ENCODE assay signal across 20 mouse cellular contexts in the genomic region with DNA sequence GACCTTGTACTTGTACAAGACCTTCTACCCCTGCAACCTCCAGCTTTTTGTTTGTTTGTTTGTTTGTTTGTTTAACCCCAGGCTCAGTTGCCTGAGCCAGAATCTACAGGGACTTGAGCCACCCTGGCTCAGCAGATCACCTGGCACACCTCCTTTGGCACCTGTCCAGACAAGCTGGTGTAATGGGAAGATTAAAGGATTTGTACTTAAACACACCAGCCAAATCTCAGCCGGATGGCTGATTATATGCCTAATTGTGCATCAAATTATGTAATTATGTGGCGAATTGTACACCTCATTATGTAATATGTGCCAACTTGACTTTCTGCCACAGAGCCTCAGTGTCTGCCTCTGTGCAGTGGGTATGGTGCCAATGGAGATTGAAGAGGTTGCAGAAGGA.
DNase-seq lines count a peak whose midpoint lies in the region; ATAC-seq and TF ChIP-seq lines count a peak whose summit lies in the region.
"Had no signal": no experiment of that assay in that cellular context is flagged by ENCODE, and none has a peak within 500 bp of the region (broad histone marks: within the 10 kb centered on the region; RNA-seq: fewer than 3 reads in every experiment).

No protein-coding gene starts in this region.

- H3K27ac ChIP-seq in forebrain, embryonic 14.5 days (ENCODE audit: low read depth, low read length) = no peak overlapping the region
- H3K27ac ChIP-seq in forebrain, embryonic 15.5 days (replicated peaks) = no peak overlapping the region
- no peak overlapping the region for H3K27ac ChIP-seq in kidney, embryonic 16.5 days (ENCODE audit: low read length)
- H3K27ac ChIP-seq: forebrain, embryonic 12.5 days; heart, adult 2 months; hindbrain, embryonic 15.5 days; intestine, embryonic 15.5 days; limb, embryonic 15.5 days; macrophage; midbrain, embryonic 10.5 days had no signal

- TF ChIP-seq CTCF in brain, embryonic 14.5 days (IDR thresholded peaks at IDR 0.05; ENCODE audit: borderline replicate concordance, extremely low read depth, insufficient read depth, insufficient read length) = no peak

- no peaks in the 10 kb centered on the region for H3K27me3 ChIP-seq in forebrain, embryonic 14.5 days (replicated peaks; ENCODE audit: control insufficient read depth, insufficient read depth, low read length)
- no peaks in the 10 kb centered on the region for H3K27me3 ChIP-seq in forebrain, embryonic 15.5 days
- no peaks in the 10 kb centered on the region for H3K27me3 ChIP-seq in kidney, embryonic 16.5 days (ENCODE audit: insufficient read depth, low read length)
- H3K27me3 ChIP-seq: forebrain, embryonic 12.5 days; hindbrain, embryonic 15.5 days; intestine, embryonic 15.5 days; limb, embryonic 15.5 days had no signal

- H3K9me3 ChIP-seq in forebrain, embryonic 14.5 days (replicated peaks; ENCODE audit: control insufficient read depth, low read length) = peaks cover 4% of the 10 kb centered on the region; the same call in 1 of the 2 replicates
- no peaks in the 10 kb centered on the region for H3K9me3 ChIP-seq in forebrain, embryonic 15.5 days
- peaks cover 8% of the 10 kb centered on the region; the same call in 1 of the 2 replicates for H3K9me3 ChIP-seq in kidney, embryonic 16.5 days (ENCODE audit: low read length)
- H3K9me3 ChIP-seq: hindbrain, embryonic 15.5 days; intestine, embryonic 15.5 days; limb, embryonic 15.5 days had no signal

- H3K4me3 ChIP-seq in forebrain, embryonic 14.5 days (ENCODE audit: low read depth, low read length) = no peak overlapping the region
- H3K4me3 ChIP-seq in forebrain, embryonic 15.5 days = no peak overlapping the region
- no peak overlapping the region for H3K4me3 ChIP-seq in kidney, embryonic 16.5 days (ENCODE audit: low read length)
- H3K4me3 ChIP-seq: forebrain, embryonic 12.5 days; heart, adult 2 months; hindbrain, embryonic 15.5 days; intestine, embryonic 15.5 days; limb, embryonic 15.5 days; midbrain, embryonic 10.5 days had no signal

- WGBS in forebrain, embryonic 14.5 days = 24% methylated on average over 2 of the region's 2 CpGs
- WGBS in forebrain, embryonic 15.5 days = 18% methylated on average over 2 of the region's 2 CpGs
- 69% methylated on average over 2 of the region's 2 CpGs for WGBS in kidney, embryonic 16.5 days

- H3K4me2 ChIP-seq in forebrain, embryonic 14.5 days (ENCODE audit: low read length) = no peak overlapping the region
- H3K4me2 ChIP-seq in forebrain, embryonic 15.5 days (replicated peaks) = no peak overlapping the region
- no peak overlapping the region for H3K4me2 ChIP-seq in kidney, embryonic 16.5 days (replicated peaks; ENCODE audit: low read depth, low read length)
- H3K4me2 ChIP-seq: forebrain, embryonic 12.5 days; hindbrain, embryonic 15.5 days; intestine, embryonic 15.5 days; limb, embryonic 15.5 days had no signal

- TF ChIP-seq POLR2A in brain, embryonic 14.5 days (IDR thresholded peaks at IDR 0.05; ENCODE audit: borderline replicate concordance, extremely low read depth, insufficient read depth, insufficient read length, poor library complexity, severe bottlenecking) = no peak

- H3K4me1 ChIP-seq in forebrain, embryonic 14.5 days (ENCODE audit: control insufficient read depth, insufficient read depth, low read length) = no peaks in the 10 kb centered on the region
- peaks cover 6% of the 10 kb centered on the region; the same call in 1 of the 2 replicates for H3K4me1 ChIP-seq in forebrain, embryonic 15.5 days
- H3K4me1 ChIP-seq in kidney, embryonic 16.5 days (ENCODE audit: insufficient read depth, low read length) = no peaks in the 10 kb centered on the region
- H3K4me1 ChIP-seq: forebrain, embryonic 12.5 days; intestine, embryonic 15.5 days; limb, embryonic 15.5 days; midbrain, embryonic 10.5 days had no signal

- no peak overlapping the region for H3K9ac ChIP-seq in forebrain, embryonic 14.5 days (ENCODE audit: low read length)
- no peak overlapping the region for H3K9ac ChIP-seq in forebrain, embryonic 15.5 days (replicated peaks)
- H3K9ac ChIP-seq in kidney, embryonic 16.5 days (replicated peaks; ENCODE audit: low read length) = no peak overlapping the region
- H3K9ac ChIP-seq: forebrain, embryonic 12.5 days; hindbrain, embryonic 15.5 days; intestine, embryonic 15.5 days; limb, embryonic 15.5 days had no signal

- no peak for ATAC-seq in forebrain, embryonic 14.5 days
- no peak for ATAC-seq in forebrain, embryonic 15.5 days (replicated peaks)
- no peak for ATAC-seq in kidney, embryonic 16.5 days (ENCODE audit: low FRiP score, low TSS enrichment)
- ATAC-seq: intestine, embryonic 15.5 days had no signal

- peak; percentile 59 for DNase-seq in forebrain, embryonic 14.5 days (ENCODE audit: low spot score)
- DNase-seq in kidney, postnatal 10 days = peak; percentile 13
- peak; percentile 71 for DNase-seq in brain, embryonic 14.5 days (ENCODE audit: low read depth)
- peak; percentile 30 for DNase-seq in cerebellum, adult 9-11 months
- no peak for DNase-seq in urinary bladder, postnatal 25 days (ENCODE audit: low spot score)
- no peak for DNase-seq in thymus, postnatal 14 days
- DNase-seq: adrenal gland, postnatal 36 days; gastrocnemius, postnatal 10 days; heart, adult 2 months; kidney, postnatal 4 days; thymus, adult 18-20 months; thymus, postnatal 4 days had no signal

- no peaks in the 10 kb centered on the region for H3K36me3 ChIP-seq in forebrain, embryonic 14.5 days (ENCODE audit: control insufficient read depth, insufficient read depth, low read length)
- H3K36me3 ChIP-seq in forebrain, embryonic 15.5 days = no peaks in the 10 kb centered on the region
- no peaks in the 10 kb centered on the region for H3K36me3 ChIP-seq in kidney, embryonic 16.5 days (ENCODE audit: insufficient read depth, low read length)
- H3K36me3 ChIP-seq: forebrain, embryonic 12.5 days; hindbrain, embryonic 15.5 days; intestine, embryonic 15.5 days; limb, embryonic 15.5 days; midbrain, embryonic 10.5 days had no signal

Comparison
In these comparisons a context has a peak if more than half of its experiments do, and no peak if none do; other contexts are left out.
1. DNase-seq: peak in forebrain, embryonic 14.5 days (single experiment), kidney, postnatal 10 days (single experiment), brain, embryonic 14.5 days (single experiment) and cerebellum, adult 9-11 months (single experiment); none in urinary bladder, postnatal 25 days (single experiment) and thymus, postnatal 14 days (single experiment).